Mouse (Mus musculus): Measurements from ENCODE around the gene Krtap19-3. TPM values are rescaled to one million over a fixed set of nuclear protein-coding genes. Genes with fewer than 3 reads are reported as not detected.

Gene Krtap19-3
- polyA plus RNA-seq (2012; rRNA removed) (not detected in 2 replicates), polyA plus RNA-seq (2014; fragmentation: Nextera tagmentation; extraction: Ambion mirVana) (not detected in 2 replicates)

- ATAC-seq (ENCODE audit: low FRiP score, low read depth) (no peak), DNase-seq (ENCODE audit: low spot score) (no peak)
- no peak for TF ChIP-seq POLR2A (IDR thresholded peaks at IDR 0.05; ENCODE audit: borderline replicate concordance, extremely low read depth, insufficient read depth, insufficient read length)
- WGBS = 87% methylated on average over 2 of the region's 2 CpGs
- no peak within 1 kb of the TSS for H3K4me3 ChIP-seq (replicated peaks; ENCODE audit: low read length)
- H3K9ac ChIP-seq (ENCODE audit: low read depth, low read length, severe bottlenecking) = no peak within 1 kb of the TSS
- H3K9me3 ChIP-seq (ENCODE audit: control insufficient read depth, low read length) = no peaks in the 10 kb centered on the region
- no peaks in the 10 kb centered on the region for H3K36me3 ChIP-seq (ENCODE audit: control insufficient read depth, insufficient read depth, low read length)
- no peak within 1 kb of the TSS for H3K27ac ChIP-seq (replicated peaks; ENCODE audit: low read depth, low read length)
- no peaks in the 10 kb centered on the region for H3K27me3 ChIP-seq (ENCODE audit: control insufficient read depth, insufficient read depth, low read length)
- no peaks in the 10 kb centered on the region for H3K4me1 ChIP-seq (ENCODE audit: control insufficient read depth, insufficient read depth, low read length)
- H3K4me2 ChIP-seq (replicated peaks; ENCODE audit: low read depth, low read length, severe bottlenecking) = no peak within 1 kb of the TSS
Measured at GRCm38 (mm10) chr16:88877938-88878337, at the start of gene Krtap19-3. Gene Krtap19-3 (minus strand): TSS chr16:88878038.

DNA sequence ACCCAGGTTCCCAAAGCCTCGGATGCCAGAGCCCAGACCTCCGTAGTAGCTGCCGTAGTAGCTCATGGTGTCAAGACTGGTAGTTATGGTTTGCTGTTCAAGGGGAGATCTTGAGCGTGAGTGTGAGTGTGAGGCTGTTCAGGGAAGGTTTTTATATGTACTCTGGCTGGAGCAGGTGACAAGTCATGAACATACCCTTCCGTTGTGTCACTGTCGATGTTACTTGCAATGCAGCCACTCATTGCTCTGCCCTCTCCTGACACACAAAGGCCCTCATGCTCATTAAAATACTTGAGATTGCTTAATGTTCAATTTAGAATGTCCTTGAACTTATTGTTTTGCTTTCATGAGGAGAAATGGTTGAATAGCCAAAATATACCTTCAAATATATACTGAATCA lies 18.5 kb upstream of the Krtap19-3 start, which contains the start of gene Krtap19-5:
Gene Krtap19-5 (minus strand): TSS at position 101 of the 400 bp plus-strand sequence.
- Histone ChIP-seq H3K36me3 (ENCODE audit: control insufficient read depth, insufficient read depth, low read length) (no peaks in the 10 kb centered on the region), H3K27ac (replicated peaks; ENCODE audit: low read depth, low read length) (no peak within 1 kb of the TSS), H3K9ac (ENCODE audit: low read depth, low read length, severe bottlenecking) (no peak within 1 kb of the TSS), H3K4me2 (replicated peaks; ENCODE audit: low read depth, low read length, severe bottlenecking) (no peak within 1 kb of the TSS), H3K4me3 (replicated peaks; ENCODE audit: low read length) (no peak within 1 kb of the TSS), H3K4me1 (ENCODE audit: control insufficient read depth, insufficient read depth, low read length) (no peaks in the 10 kb centered on the region), H3K9me3 (ENCODE audit: control insufficient read depth, low read length) (no peaks in the 10 kb centered on the region), H3K27me3 (ENCODE audit: control insufficient read depth, insufficient read depth, low read length) (no peaks in the 10 kb centered on the region)
- WGBS = 95% methylated on average over 6 of the region's 6 CpGs
- no peak for TF ChIP-seq POLR2A (IDR thresholded peaks at IDR 0.05; ENCODE audit: borderline replicate concordance, extremely low read depth, insufficient read depth, insufficient read length)
- no peak for ATAC-seq (ENCODE audit: low FRiP score, low read depth)
- no peak for DNase-seq (ENCODE audit: low spot score)

DNA sequence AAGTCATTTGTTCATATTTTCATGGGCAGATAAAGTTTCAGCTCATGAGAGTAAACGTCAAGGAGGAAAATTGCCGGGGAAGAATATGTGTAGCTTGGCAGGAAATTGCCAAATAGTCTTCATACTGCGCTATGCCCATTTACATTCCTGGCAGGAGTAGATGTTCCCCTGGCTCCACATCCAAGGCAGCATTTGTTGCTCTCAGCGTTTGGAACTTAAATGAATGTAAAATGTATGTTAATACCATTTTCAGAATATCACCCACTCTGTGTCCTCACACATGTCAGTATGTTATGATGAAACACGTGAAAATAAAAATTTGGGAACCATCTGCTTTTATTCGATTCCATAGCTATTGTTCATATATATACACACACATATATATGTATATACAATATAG lies 9.0 kb upstream of the Krtap19-3 start:
- 84% methylated on average over 6 of the region's 6 CpGs for WGBS
- H3K27ac ChIP-seq (replicated peaks; ENCODE audit: low read depth, low read length) = no peak overlapping the region
- H3K4me1 ChIP-seq (ENCODE audit: control insufficient read depth, insufficient read depth, low read length) = no peaks in the 10 kb centered on the region
- ATAC-seq (ENCODE audit: low FRiP score, low read depth) = no peak
- no peaks in the 10 kb centered on the region for H3K36me3 ChIP-seq (ENCODE audit: control insufficient read depth, insufficient read depth, low read length)
- no peak overlapping the region for H3K4me3 ChIP-seq (replicated peaks; ENCODE audit: low read length)
- H3K9me3 ChIP-seq (ENCODE audit: control insufficient read depth, low read length) = no peaks in the 10 kb centered on the region
- no peak for TF ChIP-seq POLR2A (IDR thresholded peaks at IDR 0.05; ENCODE audit: borderline replicate concordance, extremely low read depth, insufficient read depth, insufficient read length)
- DNase-seq (ENCODE audit: low spot score) = no peak
- H3K9ac ChIP-seq (ENCODE audit: low read depth, low read length, severe bottlenecking) = no peak overlapping the region
- no peaks in the 10 kb centered on the region for H3K27me3 ChIP-seq (ENCODE audit: control insufficient read depth, insufficient read depth, low read length)
- H3K4me2 ChIP-seq (replicated peaks; ENCODE audit: low read depth, low read length, severe bottlenecking) = no peak overlapping the region

DNA sequence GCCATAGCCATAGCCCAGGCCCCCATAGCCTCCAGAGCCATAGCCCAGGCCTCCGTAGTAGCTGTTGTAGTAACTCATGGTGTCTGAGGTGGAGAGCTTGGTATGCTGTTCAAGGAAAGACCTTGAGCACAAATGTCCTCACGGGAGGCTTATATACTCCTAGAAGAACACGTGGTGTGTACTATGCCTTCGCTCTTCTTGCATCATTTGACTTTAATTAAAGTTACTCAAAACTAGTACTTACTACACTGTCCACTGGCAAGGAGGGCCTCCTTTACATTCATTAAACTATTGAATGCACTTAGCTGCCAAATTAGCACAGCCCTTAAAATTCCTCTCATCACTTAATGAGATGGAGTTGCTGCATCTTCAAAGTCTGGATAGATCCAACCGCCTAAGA lies 7.2 kb upstream of the Krtap19-3 start, which contains the start of gene Krtap19-4:
Gene Krtap19-4 (minus strand): TSS at position 101 of the 400 bp plus-strand sequence.
- no peaks in the 10 kb centered on the region for H3K9me3 ChIP-seq (ENCODE audit: control insufficient read depth, low read length)
- no peak within 1 kb of the TSS for H3K9ac ChIP-seq (ENCODE audit: low read depth, low read length, severe bottlenecking)
- no peak for ATAC-seq (ENCODE audit: low FRiP score, low read depth)
- H3K4me2 ChIP-seq (replicated peaks; ENCODE audit: low read depth, low read length, severe bottlenecking) = no peak within 1 kb of the TSS
- no peak for TF ChIP-seq POLR2A (IDR thresholded peaks at IDR 0.05; ENCODE audit: borderline replicate concordance, extremely low read depth, insufficient read depth, insufficient read length)
- no peaks in the 10 kb centered on the region for H3K36me3 ChIP-seq (ENCODE audit: control insufficient read depth, insufficient read depth, low read length)
- WGBS = 89% methylated on average over 5 of the region's 5 CpGs
- H3K27me3 ChIP-seq (ENCODE audit: control insufficient read depth, insufficient read depth, low read length) = no peaks in the 10 kb centered on the region
- H3K4me1 ChIP-seq (ENCODE audit: control insufficient read depth, insufficient read depth, low read length) = no peaks in the 10 kb centered on the region
- H3K27ac ChIP-seq (replicated peaks; ENCODE audit: low read depth, low read length) = no peak within 1 kb of the TSS
- no peak within 1 kb of the TSS for H3K4me3 ChIP-seq (replicated peaks; ENCODE audit: low read length)
- no peak for DNase-seq (ENCODE audit: low spot score)

DNA sequence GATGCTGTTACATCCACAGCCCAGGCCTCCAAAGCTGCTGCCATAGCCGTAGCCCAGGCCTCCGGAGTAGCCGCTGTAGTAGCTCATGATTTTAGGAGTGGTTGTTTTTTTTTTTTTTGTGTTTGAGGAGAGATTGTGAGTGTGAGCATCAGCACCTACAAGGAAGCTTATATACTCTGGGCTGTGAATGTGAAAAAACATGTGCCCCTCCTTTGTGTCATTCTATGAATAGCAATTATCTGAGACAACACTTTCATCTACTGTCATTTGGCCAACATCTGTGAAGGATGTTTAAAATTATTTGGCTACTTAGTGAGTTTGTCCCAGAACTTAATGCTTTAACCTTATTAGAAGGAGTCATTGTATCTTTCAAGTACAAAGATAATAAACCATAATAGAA lies 3.7 kb downstream of the Krtap19-3 start, which contains the start of gene Krtap19-2:
Gene Krtap19-2 (minus strand): TSS at position 101 of the 400 bp plus-strand sequence.
- Histone ChIP-seq H3K4me1 (ENCODE audit: control insufficient read depth, insufficient read depth, low read length) (no peaks in the 10 kb centered on the region), H3K27me3 (ENCODE audit: control insufficient read depth, insufficient read depth, low read length) (no peaks in the 10 kb centered on the region), H3K9me3 (ENCODE audit: control insufficient read depth, low read length) (no peaks in the 10 kb centered on the region), H3K36me3 (ENCODE audit: control insufficient read depth, insufficient read depth, low read length) (no peaks in the 10 kb centered on the region), H3K4me3 (replicated peaks; ENCODE audit: low read length) (no peak within 1 kb of the TSS), H3K9ac (ENCODE audit: low read depth, low read length, severe bottlenecking) (no peak within 1 kb of the TSS), H3K4me2 (replicated peaks; ENCODE audit: low read depth, low read length, severe bottlenecking) (no peak within 1 kb of the TSS), H3K27ac (replicated peaks; ENCODE audit: low read depth, low read length) (no peak within 1 kb of the TSS)
- DNase-seq (ENCODE audit: low spot score) (no peak), ATAC-seq (ENCODE audit: low FRiP score, low read depth) (no peak)
- 98% methylated on average over 3 of the region's 3 CpGs for WGBS
- TF ChIP-seq POLR2A (IDR thresholded peaks at IDR 0.05; ENCODE audit: borderline replicate concordance, extremely low read depth, insufficient read depth, insufficient read length) = no peak

Data from limb, embryonic 14.5 days (tissue).